In genomic region chr13:48227136-48227535, GRCm38 (mm10) we compare ENCODE assay signal across 8 mouse cellular contexts. TPM values are rescaled to one million over a fixed set of nuclear protein-coding genes. Genes with fewer than 3 reads are reported as not detected.
A peak's percentile ranks its signal among the peaks of the same experiment; 100 is the strongest.
DNase-seq lines count a peak whose midpoint lies in the region; ATAC-seq and TF ChIP-seq lines count a peak whose summit lies in the region.

No protein-coding gene starts in this region.

- peak overlapping the region; percentile 47 for H3K4me2 ChIP-seq in kidney, embryonic 15.5 days
- H3K4me2 ChIP-seq in midbrain, embryonic 13.5 days (replicated peaks): peak overlapping the region; percentile 46

- 39% methylated on average over 8 of the region's 8 CpGs for WGBS in kidney, embryonic 15.5 days
- WGBS in midbrain, embryonic 13.5 days: 30% methylated on average over 8 of the region's 8 CpGs
- WGBS in thymus, adult 2 months: 51% methylated on average over 8 of the region's 8 CpGs

- no peak overlapping the region for H3K9ac ChIP-seq in kidney, embryonic 15.5 days
- H3K9ac ChIP-seq in midbrain, embryonic 13.5 days (replicated peaks): 0 out of 2 replicates have a peak overlapping the region, but pooled peaks have one; percentile 29

- no peak overlapping the region for H3K27ac ChIP-seq in left cerebral cortex, adult 2 months
- peak overlapping the region; percentile 25; the same call in 1 of the 2 replicates for H3K27ac ChIP-seq in kidney, embryonic 15.5 days
- H3K27ac ChIP-seq in midbrain, embryonic 13.5 days: peak overlapping the region; percentile 66
- no peak overlapping the region for H3K27ac ChIP-seq in thymus, adult 2 months (ENCODE audit: control insufficient read depth, insufficient read depth, low read length)

- ATAC-seq in kidney, embryonic 15.5 days (replicated peaks; ENCODE audit: low FRiP score): no peak
- ATAC-seq in midbrain, embryonic 13.5 days: no peak
- ATAC-seq in granulocyte monocyte progenitor cell, adult 5-6 weeks (replicated peaks; ENCODE audit: poor library complexity, severe bottlenecking): no peak

- peak in 1 of 2 experiments; percentile 20 for DNase-seq in left cerebral cortex, adult 2 months (ENCODE audit: extremely low spot score in 1 of 2, low spot score in 2 of 2)
- no peak for DNase-seq in left cerebral cortex, adult 11 months (ENCODE audit: low spot score)
- DNase-seq in cerebellum, postnatal 10 days: peak; percentile 29 to 33
- DNase-seq in forelimb bud, embryonic 11.5 days (ENCODE audit: low read depth, low spot score): peak; percentile 31
- no peak for DNase-seq in thymus, adult 2 months

- H3K27me3 ChIP-seq in kidney, embryonic 15.5 days: no peaks in the 10 kb centered on the region
- no peaks in the 10 kb centered on the region for H3K27me3 ChIP-seq in midbrain, embryonic 13.5 days
- H3K27me3 ChIP-seq in thymus, adult 2 months (ENCODE audit: control insufficient read depth, insufficient read depth, low read length): no peaks in the 10 kb centered on the region

- peak overlapping the region; percentile 17; the same call in 1 of the 2 replicates for H3K4me3 ChIP-seq in left cerebral cortex, adult 2 months
- peak overlapping the region; percentile 25; the same call in 1 of the 2 replicates for H3K4me3 ChIP-seq in kidney, embryonic 15.5 days (replicated peaks)
- H3K4me3 ChIP-seq in midbrain, embryonic 13.5 days (replicated peaks): peak overlapping the region; percentile 42; the same call in 1 of the 2 replicates
- H3K4me3 ChIP-seq in thymus, adult 2 months (ENCODE audit: control insufficient read depth, insufficient read depth, low read length): no peak overlapping the region

- intact Hi-C loops in left cerebral cortex, adult 2 months (cut with DNase I): loop anchor here (1.0 kb wide), 1 partner anchor 33 kb away; no protein-coding TSS in a partner anchor

- H3K9me3 ChIP-seq in kidney, embryonic 15.5 days (replicated peaks): no peaks in the 10 kb centered on the region
- H3K9me3 ChIP-seq in midbrain, embryonic 13.5 days: no peaks in the 10 kb centered on the region

- no peak for TF ChIP-seq POLR2A in thymus, adult 2 months (IDR thresholded peaks at IDR 0.05; ENCODE audit: control insufficient read depth, extremely low read depth, insufficient read depth, low read length, poor library complexity)

- H3K36me3 ChIP-seq in kidney, embryonic 15.5 days: no peaks in the 10 kb centered on the region
- no peaks in the 10 kb centered on the region for H3K36me3 ChIP-seq in midbrain, embryonic 13.5 days
- no peaks in the 10 kb centered on the region for H3K36me3 ChIP-seq in thymus, adult 2 months (ENCODE audit: control insufficient read depth, insufficient read depth, low read length)

- no peak for TF ChIP-seq CTCF in left cerebral cortex, adult 2 months (IDR thresholded peaks at IDR 0.05)
- no peak for TF ChIP-seq CTCF in thymus, adult 2 months (IDR thresholded peaks at IDR 0.05; ENCODE audit: borderline replicate concordance, control insufficient read depth, extremely low read depth, insufficient read depth, low read length, poor library complexity)

- H3K4me1 ChIP-seq in kidney, embryonic 15.5 days: peaks cover 12% of the 10 kb centered on the region
- H3K4me1 ChIP-seq in midbrain, embryonic 13.5 days (replicated peaks): peaks cover 23% of the 10 kb centered on the region
- 0 out of 2 replicates have a peak, but pooled peaks cover 3% of the 10 kb centered on the region for H3K4me1 ChIP-seq in thymus, adult 2 months (replicated peaks; ENCODE audit: control insufficient read depth, insufficient read depth, low read length)

RNA-seq across cellular contexts. Expression of gene Id4, which starts 33.9 kb away (rescaled TPM):
- 10 to 100 TPM; 39.1 to 47.2 TPM for total RNA-seq in left cerebral cortex, adult 2 months (2021)
- polyA plus RNA-seq in kidney, embryonic 15.5 days (2015; fragmentation: Nextera tagmentation; extraction: Ambion mirVana): 24.3 and 26.6 TPM in 2 replicates
- polyA plus RNA-seq in midbrain, embryonic 13.5 days (2015; fragmentation: Nextera tagmentation; extraction: Ambion mirVana): 124 and 162 TPM in 2 replicates
- polyA plus RNA-seq in thymus, adult 2 months (2012; rRNA removed): 2.2 and 2.4 TPM in 2 replicates
- total RNA-seq in granulocyte monocyte progenitor cell, adult 5-6 weeks (2014; fragmentation: Nextera tagmentation): not detected in 2 replicates
- total RNA-seq in granulocyte monocyte progenitor cell, adult 5-6 weeks (2017): not detected in 2 replicates

Comparison
In these comparisons a context has a peak if more than half of its experiments do, and no peak if none do; other contexts are left out.
1. DNase-seq: peak in cerebellum, postnatal 10 days (2 of 2) and forelimb bud, embryonic 11.5 days (single experiment); none in left cerebral cortex, adult 11 months (single experiment) and thymus, adult 2 months (single experiment).
2. H3K27ac ChIP-seq: peak in kidney, embryonic 15.5 days (single experiment) and midbrain, embryonic 13.5 days (single experiment); none in left cerebral cortex, adult 2 months (single experiment) and thymus, adult 2 months (single experiment).